ENCODE assay signal across 5 mouse cellular contexts in the genomic region with DNA sequence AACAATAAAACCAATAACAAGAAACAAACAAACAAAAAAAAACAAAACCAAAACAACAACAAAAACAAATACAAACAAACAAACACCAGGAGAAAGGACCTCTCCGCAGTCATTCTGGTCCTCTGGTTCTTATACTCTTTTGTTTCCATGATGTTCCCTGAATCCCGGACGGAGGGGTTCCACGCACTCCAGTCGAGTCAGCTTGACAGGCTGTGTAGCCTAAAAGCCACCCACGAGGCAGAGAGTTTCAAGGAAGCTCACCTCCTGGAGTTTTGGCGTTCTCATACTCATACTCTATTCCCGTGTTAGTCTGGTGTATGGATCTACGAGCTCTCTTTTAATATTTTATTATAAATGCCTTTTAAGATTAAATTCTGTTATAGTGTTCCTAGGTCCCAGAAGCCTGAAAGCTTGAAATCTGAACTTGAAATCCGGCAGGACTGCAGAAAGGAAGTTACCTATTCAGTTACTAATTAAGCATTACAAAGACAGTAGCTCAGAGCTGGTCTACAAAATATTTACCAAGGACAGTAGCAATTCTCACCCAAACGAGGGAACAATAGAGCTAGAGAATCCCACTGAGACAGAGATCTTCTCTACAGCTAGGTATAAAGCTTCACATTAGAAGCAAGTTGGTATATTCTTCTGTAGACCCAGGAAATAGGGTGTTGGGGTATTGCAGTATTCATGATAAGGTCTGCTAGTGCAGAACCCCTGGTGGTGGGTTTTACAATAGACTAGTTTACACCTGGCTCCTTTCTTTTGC.
A peak's percentile ranks its signal among the peaks of the same experiment; 100 is the strongest.
DNase-seq lines count a peak whose midpoint lies in the region; TF ChIP-seq lines count a peak whose summit lies in the region.
"Not testable (repeated sequence)": the region's sequence is repeated elsewhere in the genome, so short reads cannot be mapped to it uniquely, and the experiment has no call there.

No protein-coding gene starts in this region.

- not testable (repeated sequence) for H3K27me3 ChIP-seq in E14TG2a.4 (ENCODE audit: insufficient read depth, low read length)

- H3K36me3 ChIP-seq in E14TG2a.4 (ENCODE audit: insufficient read depth, low read length): not testable (repeated sequence)

- peak overlapping the region; percentile 43 for H3K4me3 ChIP-seq in E14TG2a.4 (replicated peaks; ENCODE audit: low read length)

- H3K4me1 ChIP-seq in E14TG2a.4 (replicated peaks; ENCODE audit: low read depth, low read length): peaks cover 39% of the 10 kb centered on the region

- DNase-seq in ES-CJ7 (ENCODE audit: low read depth, low spot score) (peak; percentile 91), R1 (ENCODE audit: low read depth, low spot score) (peak; percentile 95), ZHBTc4 (ENCODE audit: low read depth, low spot score) (peak; percentile 83)
- DNase-seq in kidney, adult 9 months: peak; percentile 26

- TF ChIP-seq CTCF in E14TG2a.4 (conservative IDR thresholded peaks at IDR 0.05; ENCODE audit: low read length): not testable (repeated sequence)

- not testable (repeated sequence) for H3K9me3 ChIP-seq in E14TG2a.4 (ENCODE audit: low read length)

Comparison
In these comparisons a context has a peak if more than half of its experiments do, and no peak if none do; other contexts are left out.
1. Peak in every context shown above with its lines: DNase-seq and H3K4me3 ChIP-seq.
2. DNase-seq: peak in every context shown above with its lines; median percentile 95 in R1; 91 in ES-CJ7; 83 in ZHBTc4; 26 in kidney, adult 9 months.